Mouse (Mus musculus): ENCODE results near the gene Mief2.
A peak's percentile ranks its signal among the peaks of the same experiment; 100 is the strongest.

Gene Mief2

DNA sequence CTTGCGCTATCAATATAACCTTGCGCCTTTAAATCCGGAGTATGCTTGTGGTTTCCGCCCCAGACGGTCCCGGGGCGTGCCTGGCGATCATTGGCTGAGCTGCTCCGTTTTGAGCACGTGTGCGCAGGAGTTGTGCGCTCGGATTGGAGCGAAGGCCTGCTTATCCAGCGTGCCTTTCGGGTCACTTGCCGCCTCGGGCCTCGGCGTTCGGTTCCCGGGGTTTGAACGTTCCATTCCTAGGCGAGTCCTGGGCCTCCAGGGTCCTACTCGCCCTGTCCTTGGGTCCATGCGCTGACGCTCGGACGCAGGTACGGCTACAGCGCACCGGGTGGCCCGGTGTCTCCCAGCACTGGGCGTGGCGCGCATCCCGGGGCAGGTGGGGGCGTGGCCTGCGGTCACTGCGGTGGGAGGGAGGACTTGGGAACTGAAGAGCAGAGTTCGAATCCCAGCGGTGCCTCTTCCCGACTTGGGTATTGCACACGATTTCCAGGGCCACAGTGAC is at the start of gene Mief2:
Mief2 (plus strand) TSS at position 139 of the 502 bp plus-strand sequence.
- DNase-seq (ENCODE audit: low read depth, low spot score), result peak; percentile 96

DNA sequence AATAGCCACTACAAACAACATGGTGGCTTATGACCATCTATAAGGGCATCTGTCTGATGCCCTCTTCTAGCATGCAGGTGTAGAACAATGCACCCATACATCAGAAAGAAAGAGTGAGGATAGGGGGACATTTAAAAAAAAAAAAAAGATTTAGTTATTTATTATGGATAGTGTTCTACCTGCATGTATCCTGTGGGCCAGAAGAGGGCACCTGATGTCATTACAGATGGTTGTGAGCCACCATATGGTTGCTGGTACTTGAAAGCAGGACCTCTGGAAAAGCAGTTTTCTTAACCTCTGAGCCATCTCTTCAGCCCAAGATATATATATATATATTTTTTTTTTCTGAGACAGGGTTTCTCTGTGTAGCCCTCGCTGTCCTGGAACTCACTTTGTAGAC is 32.0 kb upstream of the Mief2 start:
- DNase-seq (ENCODE audit: low read depth, low spot score), result peak; percentile 46

DNA sequence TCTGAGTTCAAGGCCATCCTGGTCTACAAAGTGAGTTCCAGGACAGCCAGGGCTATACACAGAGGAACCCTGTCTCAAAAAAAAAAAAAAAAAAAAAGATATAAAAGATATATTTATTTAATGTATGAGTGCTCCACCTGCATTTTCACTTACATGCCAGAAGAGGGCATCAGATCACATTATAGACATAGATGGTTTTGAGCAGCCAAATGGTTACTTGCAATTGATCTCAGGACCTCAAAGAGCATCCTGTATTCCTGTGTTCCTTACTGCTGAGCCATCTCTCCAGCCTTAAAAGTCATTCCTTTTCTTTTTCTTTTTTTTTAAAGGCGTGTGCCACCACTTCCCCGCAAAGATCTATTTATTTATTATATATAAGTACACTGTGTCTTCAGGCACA is 30.6 kb upstream of the Mief2 start:
- peak; percentile 67 for DNase-seq (ENCODE audit: low read depth, low spot score)

DNA sequence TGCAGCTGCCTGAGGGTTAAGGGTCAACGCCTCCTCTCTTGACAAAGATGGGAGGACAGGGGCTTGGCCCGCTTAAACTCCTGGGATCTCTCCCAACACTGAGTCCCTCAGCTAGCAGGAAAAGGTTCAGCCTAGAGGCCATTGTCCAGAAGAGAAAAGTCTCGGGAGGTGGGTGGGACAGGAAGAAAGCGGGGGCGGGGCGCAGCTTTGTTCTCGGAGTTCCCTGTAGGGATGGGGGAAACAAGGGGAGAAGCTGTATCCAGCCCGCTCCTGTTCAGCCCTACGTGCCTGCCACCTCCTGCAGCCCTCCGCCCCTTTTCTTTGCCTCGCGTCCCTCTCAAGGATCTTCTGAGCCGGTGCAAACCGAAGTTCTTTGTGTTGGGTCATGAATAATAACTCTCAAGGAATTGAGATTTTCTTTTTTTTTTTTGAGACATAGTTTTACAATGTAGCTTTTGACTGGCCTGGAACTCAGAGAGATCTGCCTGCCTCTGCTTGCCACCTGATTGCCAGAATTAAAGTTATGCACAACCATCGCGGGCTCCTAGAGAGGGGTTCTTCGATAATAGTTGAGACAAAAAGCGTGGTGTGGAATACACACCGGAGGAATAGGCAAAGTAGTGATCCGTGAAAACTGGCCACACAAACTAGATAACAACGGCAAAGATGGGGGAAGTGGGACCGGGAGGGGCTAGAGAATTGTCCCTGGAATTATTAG is 29.2 kb upstream of the Mief2 start:
- DNase-seq (ENCODE audit: low read depth, low spot score), result peak; percentile 28

DNA sequence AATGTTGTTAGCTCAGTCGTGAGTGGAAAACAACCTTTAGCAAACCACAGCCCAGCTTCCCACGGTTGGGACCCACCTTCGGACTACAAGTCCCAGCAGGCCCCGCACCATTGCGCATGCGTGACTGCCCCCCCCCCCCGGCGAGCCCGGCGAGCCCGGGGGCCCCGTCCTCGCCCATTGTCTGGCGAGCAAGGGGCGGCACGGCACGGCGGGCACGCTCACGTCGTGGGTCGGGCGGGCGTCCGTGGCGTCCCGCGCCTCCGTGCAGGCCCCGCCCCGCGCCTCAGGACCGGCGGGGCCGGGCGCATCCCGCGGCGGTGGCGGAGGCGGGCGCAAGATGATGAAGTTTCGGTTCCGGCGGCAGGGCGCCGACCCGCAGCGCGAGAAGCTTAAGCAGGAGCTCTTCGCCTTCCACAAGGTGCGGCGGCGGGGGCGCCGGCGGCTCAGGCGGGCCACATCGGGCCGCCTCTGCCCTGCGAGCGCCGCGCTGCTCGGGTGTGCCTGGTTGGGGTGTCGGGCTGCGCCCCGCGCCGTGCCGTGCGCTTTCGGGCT is 28.6 kb upstream of the Mief2 start, which contains the start of gene Llgl1:
Llgl1 (plus strand) TSS at position 200 of the 552 bp plus-strand sequence.
- DNase-seq (ENCODE audit: low read depth, low spot score), result peak; percentile 93

DNA sequence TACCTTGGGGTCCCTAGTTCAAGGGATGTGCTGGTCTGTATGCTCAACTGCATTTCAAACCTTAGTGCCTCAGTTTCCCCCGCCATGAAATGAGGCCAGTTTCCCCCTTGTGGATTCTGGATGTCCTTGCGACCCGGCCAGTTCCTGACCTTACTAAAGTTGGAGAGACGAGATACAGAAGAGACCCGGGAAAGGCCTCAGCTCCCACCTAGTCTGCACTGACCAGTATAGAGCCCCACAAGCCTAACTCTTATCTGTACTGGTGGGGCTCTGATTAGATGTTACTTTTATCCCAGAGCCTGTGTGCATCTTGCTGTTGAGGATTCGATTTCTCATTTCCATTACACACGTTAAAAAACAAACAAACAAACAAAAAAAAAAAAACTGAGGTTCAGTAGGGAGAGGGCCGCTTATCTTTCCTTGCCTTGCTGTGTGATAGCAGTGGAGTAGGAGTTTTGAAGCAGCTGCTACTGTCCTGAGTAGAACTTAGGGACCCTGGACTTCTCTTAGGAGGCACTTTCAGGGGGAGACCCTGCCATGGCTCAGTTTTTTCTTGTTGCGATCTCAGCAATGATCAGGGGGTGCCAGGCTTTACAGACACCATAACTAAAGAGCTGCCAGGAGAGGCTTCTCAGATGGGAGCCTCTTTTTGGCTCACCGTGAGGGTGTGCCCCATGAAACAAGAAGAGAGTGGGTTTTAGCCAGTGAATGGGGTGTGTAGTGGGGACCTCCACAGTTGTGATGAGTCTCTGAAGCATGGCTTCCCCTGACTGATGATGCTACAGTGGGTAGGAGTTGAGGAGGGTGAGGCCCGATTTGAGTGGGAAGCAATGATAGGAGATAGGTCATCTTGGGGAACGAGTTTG is 27.6 kb upstream of the Mief2 start:
- no peak for DNase-seq (ENCODE audit: low read depth, low spot score)

DNA sequence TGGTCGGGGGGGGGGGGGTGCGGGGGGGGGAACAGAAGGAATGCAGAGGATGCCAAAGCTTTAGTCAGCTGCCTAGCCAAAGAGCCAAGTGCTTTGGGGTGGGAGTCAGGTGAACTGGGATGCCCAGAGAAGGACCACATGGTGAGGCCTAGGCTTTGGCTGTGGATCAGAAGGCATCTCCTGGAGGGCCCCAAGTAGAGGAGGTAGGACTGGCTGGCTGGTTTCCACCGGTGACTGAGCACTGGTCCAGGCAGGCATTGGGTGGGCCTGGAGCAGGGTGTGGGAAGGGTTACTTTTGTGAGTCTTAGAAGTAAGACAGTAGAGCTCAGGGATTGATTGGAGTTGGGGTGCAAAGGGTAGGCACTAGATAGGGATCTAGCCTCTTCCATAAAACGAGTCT is 26.6 kb upstream of the Mief2 start:
- no peak for DNase-seq (ENCODE audit: low read depth, low spot score)

DNA sequence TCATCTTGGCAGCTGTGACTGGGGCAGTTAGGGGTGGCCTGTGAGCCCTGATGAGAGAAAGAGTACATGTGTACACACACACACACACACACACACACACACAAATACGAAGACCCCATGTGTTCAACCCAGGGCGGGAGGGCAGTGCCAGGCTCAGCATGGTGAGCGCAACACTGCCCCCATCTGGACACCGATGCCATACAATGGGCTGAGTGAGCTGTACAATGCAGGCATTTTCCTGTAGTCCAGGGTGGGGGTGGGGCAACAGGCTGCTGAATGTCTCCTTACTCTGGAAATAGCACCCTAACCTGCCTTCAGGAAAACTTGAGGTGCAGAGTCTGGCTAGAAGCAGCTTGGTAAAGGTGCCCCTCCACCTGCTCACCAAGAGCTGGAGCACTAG is 25.1 kb upstream of the Mief2 start:
- DNase-seq (ENCODE audit: low read depth, low spot score), result peak; percentile 84

DNA sequence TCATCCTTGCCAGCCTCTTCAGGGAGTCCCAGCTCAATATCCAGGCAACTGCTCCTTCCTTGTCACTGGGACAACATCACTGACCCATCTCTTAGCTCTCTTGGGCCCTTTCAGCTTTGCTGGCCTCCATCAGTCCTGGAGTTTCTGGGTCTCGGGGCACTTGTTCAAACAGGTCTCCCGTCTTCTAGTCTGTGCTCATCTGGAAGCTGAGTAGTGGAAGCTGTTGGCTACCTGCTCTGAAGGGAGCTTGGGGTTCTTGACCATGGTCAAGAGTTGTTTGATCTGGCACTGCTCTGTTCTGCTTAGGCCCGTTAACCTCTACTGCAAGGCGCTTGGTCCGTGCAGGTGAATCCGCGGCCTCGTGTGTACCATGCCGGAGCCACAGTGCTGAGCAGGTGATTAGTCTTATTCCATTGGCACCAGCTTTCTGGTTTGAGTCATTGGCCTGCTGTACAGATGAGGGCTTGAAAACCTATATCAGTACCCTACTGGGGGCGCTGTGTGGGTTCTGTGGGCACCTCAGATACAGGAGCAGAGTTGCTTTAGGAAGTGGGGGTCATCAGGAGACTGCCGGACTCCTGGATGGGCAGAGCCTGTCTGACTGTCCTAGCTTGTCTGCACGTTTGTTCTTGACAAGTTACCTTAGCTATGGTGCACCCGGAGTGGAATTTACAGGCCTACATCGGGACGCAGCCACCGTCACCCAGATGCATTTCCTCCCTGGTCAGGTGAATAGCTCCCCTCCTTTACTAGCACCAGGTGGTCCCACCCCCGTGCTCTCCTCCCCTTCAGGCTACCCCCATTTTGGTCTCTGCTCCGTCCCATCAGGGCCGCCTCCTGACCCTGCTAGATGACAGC is 23.9 kb upstream of the Mief2 start:
- DNase-seq (ENCODE audit: low read depth, low spot score), result no peak

DNA sequence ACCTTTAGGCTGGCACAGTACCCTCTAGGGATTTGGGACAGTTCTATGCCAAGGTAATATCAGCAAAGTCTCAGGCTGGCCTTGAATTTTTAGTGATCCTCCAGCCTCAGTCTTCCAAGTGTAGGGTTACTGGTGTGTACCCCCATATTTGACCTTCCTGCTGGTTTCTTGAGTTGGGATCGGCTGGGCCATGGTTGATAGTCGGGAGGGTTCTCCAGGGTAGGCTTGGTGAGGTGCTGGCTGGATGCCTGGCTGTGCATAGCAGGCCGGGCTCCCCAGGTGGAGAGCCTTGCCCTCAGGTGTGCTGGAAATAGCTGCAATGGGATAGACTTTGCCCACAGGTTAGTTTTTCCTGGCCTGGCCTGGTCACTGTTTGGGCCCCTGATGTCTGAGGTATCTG is 22.9 kb upstream of the Mief2 start:
- no peak for DNase-seq (ENCODE audit: low read depth, low spot score)

DNA sequence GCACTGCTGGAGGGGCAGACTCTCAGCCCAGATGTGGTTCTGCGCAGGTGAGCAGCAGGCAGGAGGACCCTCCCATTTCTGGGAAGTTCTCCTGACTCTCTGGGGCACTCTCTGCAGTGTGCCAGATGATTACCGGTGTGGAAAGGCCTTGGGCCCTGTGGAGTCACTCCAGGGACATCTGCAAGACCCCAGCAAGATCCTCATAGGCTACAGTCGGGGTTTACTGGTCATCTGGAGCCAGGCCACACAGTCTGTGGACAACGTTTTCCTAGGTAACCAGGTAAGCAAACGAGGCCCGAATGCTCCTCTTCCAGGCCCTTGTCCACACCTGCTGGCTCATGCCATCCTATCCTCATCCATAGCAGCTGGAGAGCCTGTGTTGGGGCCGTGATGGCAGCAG is 22.1 kb upstream of the Mief2 start:
- DNase-seq (ENCODE audit: low read depth, low spot score), result no peak

DNA sequence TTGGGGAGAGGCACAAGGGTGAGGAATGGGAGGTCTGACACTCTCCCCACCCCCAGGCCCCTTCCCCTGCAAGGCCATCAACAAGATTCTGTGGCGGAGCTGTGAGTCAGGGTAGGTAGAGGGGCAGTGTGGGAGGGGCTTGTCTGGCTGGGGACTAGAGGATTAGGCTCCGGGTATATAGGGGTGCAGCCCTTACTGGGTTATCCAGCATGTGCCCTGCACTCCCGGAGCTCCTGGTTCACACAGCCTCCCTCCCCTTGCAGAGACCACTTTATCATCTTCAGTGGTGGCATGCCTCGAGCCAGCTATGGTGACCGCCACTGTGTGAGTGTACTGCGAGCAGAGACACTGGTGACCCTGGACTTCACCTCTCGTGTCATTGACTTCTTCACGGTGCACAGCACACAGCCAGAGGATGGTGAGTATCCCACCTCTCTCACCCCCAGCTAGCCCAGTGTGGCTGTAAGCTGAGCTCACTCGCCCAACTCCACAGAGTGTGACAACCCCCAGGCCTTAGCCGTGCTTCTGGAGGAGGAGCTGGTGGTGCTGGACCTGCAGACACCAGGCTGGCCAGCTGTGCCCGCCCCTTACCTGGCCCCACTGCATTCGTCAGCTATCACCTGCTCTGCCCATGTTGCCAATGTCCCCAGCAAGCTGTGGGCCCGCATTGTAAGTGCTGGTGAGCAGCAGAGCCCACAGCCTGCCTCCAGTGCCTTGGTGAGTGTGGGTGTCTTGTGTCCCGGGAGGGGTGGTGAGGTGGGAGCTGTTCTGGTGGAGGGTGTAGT is 21.3 kb upstream of the Mief2 start:
- DNase-seq (ENCODE audit: low read depth, low spot score), result no peak

DNA sequence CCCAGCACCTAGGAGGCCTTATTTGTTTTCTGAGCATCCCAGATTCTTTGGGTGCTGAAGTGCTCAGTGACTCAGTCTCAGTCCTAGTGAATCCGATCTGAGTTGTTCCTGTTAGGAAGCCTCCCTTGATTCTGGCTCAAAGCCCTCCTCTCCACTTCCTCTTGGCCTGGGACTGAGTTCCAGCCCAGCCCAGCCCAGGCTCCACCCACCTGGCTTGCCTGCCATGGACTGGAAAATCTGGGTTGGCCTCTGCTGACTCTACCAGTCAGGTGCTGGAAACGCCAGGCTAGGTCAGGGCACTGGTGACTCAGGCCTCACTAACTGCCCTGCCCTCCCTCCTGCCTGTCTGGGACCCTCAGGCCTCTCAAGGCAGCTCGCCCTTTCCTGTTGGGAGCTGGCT is 20.5 kb upstream of the Mief2 start:
- DNase-seq (ENCODE audit: low read depth, low spot score), result no peak

DNA sequence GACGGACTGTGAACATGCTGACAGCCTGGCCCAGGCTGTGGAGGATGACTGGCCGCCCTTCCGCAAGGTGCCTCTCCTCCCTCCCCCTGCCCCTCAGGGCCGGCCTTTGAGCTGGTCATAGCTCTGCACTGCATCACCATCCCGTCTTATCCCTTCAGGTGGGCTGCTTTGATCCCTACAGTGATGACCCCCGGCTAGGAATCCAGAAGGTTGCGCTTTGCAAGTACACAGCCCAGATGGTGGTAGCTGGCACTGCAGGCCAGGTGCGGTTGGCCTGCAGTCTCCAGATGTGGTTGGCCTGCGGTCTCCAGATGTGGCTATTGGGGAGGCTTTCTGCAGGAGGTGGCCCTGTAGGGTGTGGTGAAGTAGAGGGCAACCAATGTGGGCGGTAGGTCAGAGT is 19.6 kb upstream of the Mief2 start:
- DNase-seq (ENCODE audit: low read depth, low spot score), result no peak

DNA sequence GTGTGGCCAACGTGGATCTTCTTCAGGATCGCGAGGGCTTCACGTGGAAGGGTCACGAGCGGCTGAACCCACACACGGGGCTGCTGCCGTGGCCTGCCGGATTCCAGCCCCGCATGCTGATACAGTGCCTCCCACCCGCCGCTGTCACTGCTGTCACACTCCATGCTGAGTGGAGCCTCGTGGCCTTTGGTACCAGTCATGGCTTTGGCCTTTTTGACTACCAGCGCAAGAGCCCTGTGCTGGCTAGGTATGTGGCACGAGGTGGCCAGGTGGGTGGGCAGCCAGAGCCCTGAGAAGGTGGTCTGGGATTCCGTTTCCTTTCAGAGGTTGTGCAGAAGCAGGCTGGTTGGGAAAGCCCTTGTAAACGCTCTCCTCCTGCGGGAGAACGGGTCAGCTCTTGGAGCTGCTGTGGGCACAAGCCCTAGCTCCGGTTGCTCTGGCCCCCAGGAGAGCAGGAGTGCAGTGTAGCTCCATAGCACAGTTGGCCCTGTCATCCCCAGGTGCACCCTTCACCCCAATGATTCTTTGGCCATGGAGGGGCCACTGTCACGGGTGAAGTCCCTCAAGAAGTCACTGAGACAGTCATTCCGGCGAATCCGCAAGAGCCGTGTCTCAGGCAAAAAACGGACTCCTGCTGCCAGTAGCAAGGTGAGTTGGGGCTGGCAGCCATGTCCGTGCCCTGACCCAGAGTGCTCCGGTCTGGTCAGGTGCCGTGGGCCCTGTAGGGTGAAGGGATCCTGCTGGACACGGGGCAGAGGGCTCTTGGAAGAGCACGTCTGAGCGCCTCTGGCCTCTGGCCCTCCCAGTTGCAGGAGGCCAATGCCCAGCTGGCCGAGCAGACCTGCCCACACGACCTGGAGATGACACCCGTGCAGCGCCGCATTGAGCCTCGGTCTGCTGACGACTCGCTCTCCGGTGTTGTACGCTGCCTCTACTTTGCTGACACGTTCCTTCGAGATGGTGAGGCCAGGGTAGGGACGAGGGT is 18.4 kb upstream of the Mief2 start:
- DNase-seq (ENCODE audit: low read depth, low spot score), result no peak

DNA sequence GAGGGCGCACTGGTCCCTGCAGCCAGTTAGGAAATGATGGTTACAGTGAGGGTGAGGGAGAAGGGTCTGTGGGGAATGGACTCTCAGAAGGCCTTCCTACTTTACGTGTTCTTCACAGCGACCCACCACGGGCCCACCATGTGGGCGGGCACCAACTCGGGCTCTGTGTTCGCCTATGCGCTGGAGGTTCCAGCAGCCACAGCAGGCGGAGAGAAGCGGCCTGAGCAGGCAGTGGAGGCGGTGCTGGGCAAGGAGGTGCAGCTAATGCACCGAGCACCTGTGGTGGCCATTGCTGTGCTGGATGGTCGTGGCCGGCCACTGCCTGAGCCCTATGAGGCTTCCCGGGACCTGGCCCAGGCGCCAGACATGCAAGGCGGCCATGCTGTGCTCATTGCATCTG is 17.0 kb upstream of the Mief2 start:
- DNase-seq (ENCODE audit: low read depth, low spot score), result no peak

DNA sequence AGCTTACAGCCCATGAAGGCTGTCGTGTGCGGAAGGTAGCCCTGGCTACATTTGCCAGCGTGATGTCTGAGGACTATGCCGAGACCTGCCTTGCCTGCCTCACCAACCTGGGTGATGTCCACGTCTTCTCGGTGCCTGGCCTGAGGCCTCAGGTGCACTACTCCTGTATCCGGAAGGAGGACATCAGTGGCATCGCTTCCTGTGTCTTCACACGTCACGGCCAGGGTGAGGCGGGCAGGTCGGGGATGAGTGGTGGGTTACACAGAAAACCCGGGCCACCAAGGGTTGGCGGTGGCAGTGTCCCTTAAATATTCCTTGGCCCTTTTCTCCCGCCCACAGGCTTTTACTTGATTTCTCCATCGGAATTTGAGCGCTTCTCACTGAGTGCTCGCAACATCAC is 16.2 kb upstream of the Mief2 start:
- no peak for DNase-seq (ENCODE audit: low read depth, low spot score)

DNA sequence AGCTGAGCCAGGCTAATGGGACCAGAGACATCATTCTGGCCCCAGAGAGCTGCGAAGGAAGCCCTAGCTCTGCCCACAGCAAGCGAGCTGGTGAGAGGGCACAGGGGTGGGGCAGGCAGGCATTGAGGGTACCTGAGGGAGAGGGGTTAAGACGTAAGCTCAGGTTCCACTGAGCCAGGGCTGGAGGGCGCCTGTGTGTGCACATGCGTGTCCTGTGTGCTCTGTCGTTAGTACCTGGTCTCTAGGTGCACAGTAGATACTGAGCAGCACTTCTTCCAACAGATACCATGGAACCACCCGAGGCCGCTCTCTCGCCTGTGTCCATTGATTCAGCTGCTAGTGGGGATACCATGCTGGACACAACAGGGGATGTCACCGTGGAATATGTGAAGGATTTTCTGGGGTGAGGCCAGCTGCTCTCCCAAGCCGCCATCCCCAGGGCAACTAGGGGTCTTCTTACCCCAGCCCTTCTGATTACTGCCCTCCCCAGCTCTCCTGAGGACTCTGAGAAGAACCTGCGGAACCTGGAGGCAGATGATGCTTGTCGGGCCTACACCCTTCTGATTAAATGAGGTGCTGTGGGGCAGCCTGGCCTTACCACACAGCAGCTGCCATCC is 15.5 kb upstream of the Mief2 start:
- DNase-seq (ENCODE audit: low read depth, low spot score), result no peak

DNA sequence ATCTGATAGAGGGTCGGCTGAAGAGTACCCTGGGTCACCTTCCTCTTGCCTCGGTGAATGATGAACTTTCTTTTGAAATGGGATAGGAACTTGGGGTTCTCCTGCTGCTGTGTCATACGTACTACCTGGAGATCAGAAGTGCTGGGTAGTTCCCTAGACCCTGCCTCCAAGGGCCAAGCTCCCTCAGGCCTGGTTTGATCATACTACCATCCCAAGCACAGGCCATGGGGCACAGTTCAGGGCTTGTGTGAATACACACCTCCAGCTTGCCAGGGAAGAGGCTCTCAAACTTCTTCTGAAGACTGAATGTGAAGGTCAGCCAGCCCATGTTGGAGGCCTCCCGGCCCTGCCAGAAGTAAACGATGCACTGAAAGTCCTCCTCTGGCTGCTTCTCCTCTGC is 12.4 kb upstream of the Mief2 start:
- no peak for DNase-seq (ENCODE audit: low read depth, low spot score)
